Mouse (Mus musculus) ZHBTc4 (cell line): ENCODE measurements around the gene Proz.
"Not testable (repeated sequence)": the region's sequence is repeated elsewhere in the genome, so short reads cannot be mapped to it uniquely, and the experiment has no call there.

ENCODE experiments used
- DNase-seq: peaks from one replicate; pipeline ENCODE4 v3.0.0-alpha.2; 2011; ENCODE audit warnings: low read depth, low spot score

The Proz gene

DNA sequence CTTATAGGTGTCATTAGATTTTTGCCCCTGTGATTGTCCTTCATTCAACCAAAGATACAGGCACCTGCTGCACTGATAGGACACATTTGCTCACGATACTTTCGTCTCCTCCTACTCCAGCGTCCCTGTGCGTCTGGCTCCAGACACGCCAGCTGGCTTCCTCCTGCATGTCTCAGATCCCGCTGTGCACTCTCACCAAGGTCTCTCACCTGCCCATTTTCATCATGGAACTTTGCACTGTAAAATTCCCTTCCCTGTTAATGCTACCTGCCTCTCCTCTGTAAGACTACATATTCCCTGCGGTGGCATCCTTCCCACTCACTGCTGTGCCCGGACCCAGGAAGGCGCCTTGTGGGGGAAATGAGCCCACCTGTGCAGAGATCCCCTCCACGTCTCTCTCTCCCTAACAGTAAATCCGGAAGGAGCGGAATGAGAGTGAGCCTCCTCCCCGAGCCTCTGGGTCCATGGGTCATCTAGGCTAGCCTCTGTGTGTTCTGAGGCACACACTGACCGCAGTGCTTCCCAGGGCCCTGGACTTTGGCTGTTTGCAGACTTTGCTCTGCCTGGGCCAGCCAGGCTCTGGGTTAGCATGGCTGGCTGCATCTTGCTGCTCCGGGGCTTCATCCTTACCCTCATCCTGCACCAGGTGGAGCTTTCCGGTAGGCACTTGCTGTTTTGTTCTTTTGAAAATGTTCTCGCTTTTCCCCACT lies at the start of gene Proz:
Gene Proz, plus strand, starts transcription at position 474 of the 710 bp plus-strand sequence.
- DNase-seq: no peak

DNA sequence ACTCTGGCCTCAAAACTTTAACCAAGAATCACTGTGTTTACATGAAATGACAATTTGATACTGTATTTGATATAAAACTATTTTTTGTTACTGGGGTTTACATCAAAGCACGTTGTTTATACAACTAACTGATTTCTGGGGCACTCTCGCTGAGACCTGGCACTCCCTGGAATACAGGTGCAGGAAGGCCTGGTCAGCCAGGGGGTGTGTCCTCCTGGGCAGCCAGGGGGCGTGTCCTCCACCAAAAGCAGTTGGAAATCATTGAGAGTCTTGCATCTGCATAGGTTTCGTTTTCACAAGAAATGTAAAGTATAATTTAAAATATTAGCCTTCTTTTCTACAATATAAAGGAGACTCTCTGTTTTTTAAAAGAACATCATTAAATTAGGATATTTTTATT lies 41.2 kb upstream of the Proz start:
- DNase-seq: no peak

DNA sequence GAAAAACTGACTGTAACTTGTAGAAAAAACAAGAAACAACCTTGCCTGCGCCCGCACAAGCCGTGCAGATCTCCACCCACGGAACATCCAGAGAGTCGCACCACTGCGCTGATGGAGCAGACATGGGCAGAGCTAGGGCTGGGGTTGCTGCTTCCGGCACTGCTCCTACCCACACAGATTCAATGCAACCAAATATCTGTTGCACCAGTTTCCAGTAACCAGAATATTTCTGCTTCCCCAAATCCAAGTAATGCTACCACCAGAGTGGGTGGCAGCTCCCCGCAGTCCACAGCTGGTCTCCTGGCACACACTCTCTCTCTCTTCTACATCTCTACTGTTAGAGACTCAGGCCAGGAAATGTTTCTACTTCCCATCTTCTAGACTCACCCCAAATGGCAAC lies 38.9 kb upstream of the Proz start:
- no peak for DNase-seq

DNA sequence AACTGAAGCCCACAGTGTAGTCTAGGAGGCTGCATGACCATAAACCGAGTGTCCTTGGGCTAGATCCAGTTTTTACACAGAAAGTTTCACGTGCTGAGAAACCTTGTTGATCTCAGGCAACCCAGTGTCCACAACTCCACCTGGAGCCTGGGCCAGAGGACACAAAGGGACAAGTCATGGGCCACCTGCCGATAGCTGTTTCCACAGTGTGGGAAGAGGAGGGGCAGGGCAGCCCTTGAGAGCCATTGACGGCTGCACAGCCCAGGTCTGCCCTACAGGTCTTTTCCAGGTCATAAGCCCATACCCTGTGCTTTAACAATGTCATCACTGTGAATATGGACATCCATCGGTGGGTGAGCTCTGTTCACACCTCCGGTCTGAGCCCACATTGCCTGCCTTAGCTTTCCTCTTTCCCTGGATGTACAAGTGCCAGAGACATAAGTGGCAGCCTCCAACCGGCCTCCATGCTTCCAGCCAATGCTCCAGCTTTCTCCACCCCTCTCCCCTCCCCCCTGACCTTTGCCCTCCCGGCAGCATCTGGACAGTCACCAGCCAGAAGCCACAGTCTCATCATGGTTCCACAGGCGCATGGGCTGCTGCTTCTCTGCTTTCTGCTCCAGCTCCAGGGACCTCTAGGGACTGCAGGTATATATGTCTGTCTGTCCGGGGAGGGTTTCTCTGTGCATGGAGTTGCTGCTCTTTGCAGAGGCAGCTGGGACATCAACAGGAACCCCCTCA lies 35.1 kb upstream of the Proz start, which contains the start of gene F7:
Gene F7, plus strand, starts transcription at position 548 of the 738 bp plus-strand sequence.
- DNase-seq: no peak

DNA sequence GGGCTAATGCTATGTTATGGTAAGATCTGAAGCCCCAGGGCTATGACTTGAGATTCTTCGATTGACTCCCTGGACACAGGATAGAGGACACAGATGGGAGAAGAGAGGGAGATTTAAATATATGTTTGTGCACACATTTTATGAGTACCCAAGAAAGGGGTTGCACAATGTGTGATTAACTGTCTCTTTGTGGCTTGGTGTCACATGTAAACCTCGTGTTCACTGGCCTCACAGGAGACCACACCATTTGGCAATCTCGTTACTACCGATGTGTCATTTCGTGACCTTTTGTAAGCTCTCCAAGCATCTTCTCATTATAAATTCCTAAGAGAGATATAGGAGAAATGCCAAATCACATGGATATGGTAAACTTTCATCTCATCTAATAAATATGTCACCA lies 33.1 kb upstream of the Proz start:
- no peak for DNase-seq

DNA sequence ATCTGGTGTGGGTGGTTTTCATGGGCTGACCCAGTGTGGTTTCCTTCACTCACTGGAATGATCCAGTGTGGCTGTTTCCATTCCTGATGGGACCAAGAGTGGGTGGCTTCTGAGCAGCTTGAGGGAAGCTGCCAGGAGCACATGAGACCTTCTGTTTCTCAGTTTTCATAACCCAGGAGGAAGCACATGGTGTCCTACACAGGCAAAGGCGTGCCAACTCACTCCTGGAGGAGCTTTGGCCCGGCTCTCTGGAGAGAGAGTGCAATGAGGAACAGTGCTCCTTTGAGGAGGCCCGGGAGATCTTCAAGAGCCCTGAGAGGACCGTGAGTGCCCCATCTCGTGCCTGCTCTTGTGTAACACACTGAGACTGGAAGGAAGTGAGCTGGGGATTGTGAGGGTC lies 32.2 kb upstream of the Proz start:
- no peak for DNase-seq

DNA sequence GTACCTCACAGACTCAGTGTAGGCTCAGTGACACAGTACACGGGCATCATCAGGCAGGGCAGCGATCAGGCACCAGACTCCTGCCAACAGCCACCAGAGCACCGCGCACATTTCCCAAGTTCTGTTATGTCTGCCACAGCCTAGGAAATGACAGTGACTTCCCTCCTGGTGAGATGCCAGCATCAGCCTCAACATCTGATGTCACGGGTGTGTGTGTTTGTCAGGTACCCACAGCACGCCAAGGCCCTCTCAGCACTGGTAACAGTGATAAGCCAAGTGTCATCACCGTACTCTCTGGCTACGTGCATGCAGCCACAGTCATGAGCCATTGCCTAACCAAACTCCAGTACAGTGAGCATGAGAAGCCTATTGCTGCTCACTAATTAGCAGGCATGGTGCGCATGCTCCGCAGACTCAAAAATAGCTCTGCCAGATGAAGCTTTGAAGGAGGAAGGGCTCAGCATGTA lies 24.3 kb upstream of the Proz start:
- DNase-seq: no peak

DNA sequence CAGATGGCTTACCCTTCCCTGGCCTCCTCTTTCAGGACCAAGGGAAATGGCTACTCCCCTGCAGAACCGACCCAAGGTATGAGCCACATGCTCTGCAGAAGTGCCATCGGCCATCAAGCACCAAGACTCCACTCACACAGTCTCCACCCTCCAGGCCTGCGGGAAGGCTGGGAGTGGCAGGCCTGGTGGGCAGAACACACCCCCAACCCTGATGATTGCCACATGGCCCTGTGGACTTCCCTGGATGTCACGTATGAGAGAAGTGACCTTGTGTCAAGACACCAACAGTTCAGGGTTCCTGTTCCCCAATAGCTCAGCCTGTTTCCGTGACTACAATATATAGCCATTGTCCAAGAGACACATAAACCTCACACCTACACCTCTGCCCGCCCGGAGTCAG lies 23.7 kb upstream of the Proz start, which contains the start of gene F10:
Gene F10, plus strand, starts transcription at position 294 of the 400 bp plus-strand sequence.
- DNase-seq: no peak

DNA sequence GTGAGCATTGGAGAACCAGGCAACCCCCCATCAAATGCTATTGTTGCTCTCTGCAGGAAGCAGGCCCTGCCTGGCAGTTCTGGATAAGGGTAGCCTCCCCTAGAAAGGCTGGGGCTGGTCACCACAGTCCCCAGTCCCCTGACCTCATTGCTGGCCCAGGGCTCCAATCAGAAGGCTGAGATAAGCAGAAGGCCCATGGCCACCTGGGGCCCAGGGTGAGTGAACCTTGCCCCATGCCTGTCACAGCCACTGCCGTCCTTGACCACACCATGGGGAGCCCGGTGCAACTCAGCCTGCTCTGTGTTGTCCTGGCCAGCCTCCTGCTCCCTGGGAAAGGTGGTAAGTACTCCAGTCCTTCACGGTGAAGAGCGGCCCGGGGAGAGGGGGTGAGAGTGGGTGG lies 23.1 kb upstream of the Proz start:
- no peak for DNase-seq

DNA sequence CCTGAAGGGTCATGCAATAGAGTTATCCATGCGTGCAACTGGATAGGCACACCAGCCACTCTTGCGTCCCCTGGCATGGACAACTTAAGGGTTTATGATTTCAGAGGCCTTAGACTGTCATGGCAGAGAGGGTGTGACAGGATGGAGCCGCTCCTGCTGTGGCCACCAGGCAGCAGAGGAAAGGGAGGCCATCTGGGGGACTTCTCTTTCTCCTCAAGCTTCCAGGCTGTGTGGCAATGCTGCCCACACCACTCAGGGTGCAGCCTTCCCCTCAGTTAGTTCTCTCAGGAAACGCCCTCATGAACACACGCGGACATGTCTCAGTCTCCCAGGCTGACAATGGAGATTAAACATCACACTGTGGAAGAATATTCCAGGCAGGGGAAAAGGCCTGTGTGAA lies 21.7 kb upstream of the Proz start:
- no peak for DNase-seq

DNA sequence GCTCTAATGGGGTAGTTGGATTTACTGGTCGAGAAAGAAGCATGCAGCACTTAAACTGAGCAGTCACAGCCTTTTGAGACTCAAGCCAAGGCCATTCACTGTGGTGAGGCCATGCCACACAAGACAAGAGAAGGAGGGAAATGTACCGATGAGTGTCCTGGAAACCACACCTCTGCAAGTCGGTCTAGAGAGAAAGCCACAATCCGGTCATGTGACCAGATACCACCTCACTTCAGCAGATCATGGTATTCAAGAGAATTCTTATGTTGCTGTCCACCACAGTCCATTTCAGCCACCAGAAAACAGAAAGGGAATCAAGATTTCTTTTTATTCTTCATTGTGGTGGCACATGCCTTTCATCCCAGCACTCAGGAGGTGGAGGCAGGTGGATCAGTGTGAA lies 19.3 kb upstream of the Proz start:
- no peak for DNase-seq

DNA sequence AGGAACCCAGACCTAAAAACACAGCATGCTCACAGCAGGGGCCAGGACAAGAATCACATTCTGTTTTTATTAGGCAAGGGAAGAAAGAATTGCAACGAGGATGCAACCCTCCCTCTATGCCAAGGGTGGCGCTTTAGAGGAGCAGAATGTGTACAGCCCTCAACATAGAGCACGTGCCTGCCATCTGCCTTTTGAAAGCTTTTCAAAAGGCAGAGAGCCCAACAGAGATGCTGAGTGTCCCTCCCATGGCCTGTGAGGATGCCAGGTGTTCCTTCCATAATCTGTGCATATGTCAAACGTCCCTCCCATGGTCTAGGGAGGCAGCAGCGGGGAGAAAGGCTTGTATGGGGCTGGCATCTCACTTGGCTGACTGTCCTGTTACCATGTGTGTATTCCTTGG lies 13.1 kb upstream of the Proz start:
- DNase-seq: no peak

DNA sequence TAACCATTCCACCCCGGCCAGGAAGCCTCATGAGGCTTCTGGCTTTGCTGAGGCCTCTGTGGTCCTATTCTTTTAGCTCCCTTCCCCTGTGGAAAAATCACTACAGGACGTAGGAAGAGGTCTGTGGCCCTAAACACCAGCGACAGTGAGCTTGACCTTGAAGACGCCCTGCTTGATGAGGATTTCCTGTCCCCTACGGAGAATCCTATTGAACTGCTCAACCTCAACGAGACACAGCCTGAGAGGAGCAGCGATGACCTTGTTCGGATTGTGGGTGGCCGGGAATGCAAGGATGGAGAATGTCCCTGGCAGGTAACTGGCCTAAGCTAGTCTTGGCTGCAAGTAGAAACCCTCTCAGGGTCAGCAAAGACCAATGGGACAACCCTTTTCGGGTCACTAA lies 10.2 kb upstream of the Proz start:
- DNase-seq: peak; percentile 70

DNA sequence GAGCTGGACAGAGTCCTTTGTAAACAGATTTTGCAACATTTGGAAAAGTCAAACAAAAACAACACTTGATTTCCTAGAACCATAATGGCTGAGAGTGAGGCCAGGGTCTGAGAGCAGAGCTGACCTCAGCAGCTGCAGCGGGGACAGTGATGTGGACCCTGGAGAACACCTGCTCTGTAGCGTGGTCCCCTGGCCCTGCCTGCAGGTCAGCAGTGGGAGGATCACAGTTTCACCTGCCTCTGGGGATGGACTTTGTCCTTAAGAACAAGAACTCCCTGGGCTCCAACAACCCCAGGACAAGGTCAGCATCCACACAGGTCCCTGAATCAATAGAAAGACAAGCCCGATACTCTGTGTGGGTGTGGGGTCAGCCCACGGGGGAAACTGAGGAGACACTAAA lies 3.4 kb upstream of the Proz start:
- DNase-seq: no peak

DNA sequence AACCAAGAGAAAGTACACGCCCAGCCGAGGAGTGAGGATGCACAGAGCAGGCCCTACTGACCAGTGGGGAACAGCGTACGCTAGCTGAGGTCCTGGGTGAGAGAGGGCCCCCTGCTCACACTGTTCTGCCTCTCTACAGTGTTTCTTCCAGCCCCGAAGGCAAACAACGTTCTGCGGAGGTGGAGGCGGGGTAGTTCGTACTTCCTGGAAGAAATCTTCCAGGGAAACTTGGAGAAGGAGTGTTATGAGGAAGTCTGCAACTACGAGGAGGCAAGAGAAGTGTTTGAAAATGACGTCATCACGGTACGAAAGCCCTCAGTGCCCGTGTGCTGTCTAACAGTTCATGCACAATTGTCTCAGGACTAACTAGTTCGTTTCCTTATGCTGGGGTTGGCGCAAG lies 2.4 kb downstream of the Proz start:
- no peak for DNase-seq

DNA sequence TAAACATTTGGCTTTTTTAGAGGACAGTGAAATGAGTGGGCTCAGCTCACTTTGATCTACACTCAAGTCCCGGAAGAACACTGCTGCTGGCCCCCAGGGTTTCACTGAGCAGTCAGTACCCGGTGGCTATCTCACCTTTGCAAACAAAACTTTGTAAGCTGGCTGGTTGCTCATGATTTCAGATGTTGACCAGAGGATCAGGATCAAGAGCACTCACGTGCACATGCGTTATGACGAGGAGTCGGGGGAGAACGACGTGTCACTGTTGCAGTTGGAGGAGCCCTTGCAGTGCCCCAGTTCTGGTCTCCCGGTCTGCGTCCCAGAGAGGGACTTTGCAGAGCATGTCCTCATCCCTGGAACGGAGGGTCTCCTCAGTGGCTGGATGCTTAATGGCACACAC lies 12.5 kb downstream of the Proz start:
- no peak for DNase-seq

DNA sequence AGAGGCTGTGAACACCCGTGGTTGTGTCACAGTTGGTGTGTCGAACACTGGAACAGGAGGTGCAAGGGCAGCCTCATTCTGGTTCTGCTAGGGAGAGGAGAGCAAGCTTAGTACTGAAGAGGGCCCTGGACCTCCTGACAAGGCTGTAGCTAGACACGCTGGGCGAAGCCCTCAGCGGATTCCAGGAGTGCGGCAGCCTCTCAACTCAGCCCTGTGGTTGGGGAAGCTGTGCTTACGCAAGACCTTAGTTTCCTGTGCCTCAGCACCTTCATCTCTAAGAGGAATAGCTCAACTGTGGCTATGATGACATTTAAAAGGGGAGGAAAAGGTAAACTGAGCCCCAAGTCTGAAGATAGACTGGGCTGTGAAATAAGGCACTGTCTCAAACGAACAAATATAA lies 14.3 kb downstream of the Proz start:
- DNase-seq: no peak

DNA sequence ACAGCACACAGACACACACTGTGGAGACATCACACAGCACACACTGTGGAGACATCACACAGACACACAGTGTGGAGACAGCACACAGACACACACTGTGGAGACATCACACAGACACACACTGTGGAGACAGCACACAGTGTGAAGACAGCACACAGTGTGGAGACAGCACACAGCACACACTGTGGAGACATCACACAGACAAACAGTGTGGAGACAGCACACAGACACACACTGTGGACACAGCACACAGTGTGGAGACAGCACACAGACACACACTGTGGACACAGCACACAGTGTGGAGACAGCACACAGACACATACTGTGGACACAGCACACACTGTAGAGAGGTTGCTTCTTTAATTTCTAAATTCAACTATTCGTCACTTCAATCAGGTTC lies 14.9 kb downstream of the Proz start:
- not testable (repeated sequence) for DNase-seq

DNA sequence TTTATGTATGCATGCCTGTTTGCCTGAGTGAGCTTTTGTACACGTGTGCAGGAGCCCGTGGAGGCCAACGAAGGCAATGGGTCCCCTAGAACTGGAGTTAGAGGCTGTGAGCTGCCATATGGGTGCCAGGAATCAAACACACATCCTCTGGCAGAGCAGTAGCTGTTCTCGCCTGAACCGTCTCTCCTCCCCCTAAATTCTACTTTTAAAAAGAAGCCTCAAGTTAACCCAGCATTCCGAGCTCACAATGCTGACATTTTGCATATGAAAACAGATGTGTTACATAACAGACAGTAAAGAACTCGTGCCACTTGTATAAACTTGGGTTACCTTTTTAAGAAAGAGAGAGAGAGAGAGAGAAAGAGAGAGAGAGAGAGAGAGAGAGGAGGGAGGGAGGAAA lies 16.8 kb downstream of the Proz start:
- DNase-seq: no peak

DNA sequence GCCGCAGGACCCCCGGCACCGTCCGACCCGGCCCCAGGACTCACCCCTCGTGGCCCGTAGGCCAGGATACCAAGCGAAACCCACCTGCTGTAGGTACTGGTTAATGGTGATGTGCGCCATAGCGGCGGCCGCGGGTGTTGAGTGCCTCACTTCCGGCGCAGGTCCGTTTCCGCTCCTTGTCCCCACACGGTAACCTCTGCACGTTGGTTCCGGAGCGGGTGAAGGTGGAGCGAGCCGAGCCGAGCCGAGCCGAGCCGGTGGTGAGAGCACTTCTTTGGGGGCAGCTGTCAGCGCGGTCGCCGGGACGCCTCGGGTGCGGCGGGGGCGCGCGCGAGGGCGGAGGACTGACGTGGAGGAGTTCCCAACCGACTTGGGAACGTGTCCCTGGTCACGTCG lies 44.0 kb downstream of the Proz start:
- DNase-seq: peak; percentile 95

DNA sequence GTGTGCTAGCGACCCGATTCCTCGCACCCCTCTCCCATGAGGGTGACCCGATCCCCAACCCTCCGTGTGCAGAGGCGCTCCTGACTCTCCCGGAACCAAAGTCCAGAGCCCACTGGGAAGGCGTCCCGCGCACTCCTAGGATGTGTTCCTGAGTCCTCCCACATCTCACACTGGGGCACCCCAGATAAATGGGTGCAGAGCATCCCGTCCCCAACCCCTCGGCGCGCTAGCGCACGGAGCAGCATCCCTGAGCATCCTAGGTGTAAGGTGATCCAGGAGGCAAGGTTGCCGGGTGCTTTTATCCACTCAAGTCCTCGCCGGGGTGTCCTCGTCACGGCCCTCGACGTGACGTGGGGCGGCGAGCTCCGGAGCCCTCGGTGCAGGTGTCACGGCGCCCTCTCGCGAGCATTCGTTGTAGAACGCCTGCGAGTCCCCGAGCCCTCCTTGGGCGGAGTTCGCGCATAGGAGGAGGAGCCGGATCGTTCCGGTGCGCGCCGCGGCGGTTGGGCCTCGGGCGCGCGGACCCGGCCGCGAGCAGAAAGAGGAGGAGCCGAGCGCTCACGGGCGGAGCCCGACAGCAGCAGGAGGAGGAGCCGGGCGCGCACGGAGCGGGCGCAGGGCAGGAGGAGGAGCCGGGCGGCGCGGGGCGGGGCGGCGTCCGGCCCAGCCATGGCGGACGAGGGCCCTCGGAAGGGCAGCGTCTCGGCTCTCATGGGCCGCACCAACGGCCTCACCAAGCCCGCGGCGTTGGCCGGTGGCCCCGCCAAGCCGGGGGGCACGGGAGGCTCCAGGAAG lies 44.6 kb downstream of the Proz start, which contains the start of the genes Pcid2 and Cul4a:
Gene Pcid2, minus strand, starts transcription at position 373 of the 795 bp plus-strand sequence.
Gene Cul4a, plus strand, starts transcription at position 535 of the 795 bp plus-strand sequence.
- peak; percentile 99 for DNase-seq

DNA sequence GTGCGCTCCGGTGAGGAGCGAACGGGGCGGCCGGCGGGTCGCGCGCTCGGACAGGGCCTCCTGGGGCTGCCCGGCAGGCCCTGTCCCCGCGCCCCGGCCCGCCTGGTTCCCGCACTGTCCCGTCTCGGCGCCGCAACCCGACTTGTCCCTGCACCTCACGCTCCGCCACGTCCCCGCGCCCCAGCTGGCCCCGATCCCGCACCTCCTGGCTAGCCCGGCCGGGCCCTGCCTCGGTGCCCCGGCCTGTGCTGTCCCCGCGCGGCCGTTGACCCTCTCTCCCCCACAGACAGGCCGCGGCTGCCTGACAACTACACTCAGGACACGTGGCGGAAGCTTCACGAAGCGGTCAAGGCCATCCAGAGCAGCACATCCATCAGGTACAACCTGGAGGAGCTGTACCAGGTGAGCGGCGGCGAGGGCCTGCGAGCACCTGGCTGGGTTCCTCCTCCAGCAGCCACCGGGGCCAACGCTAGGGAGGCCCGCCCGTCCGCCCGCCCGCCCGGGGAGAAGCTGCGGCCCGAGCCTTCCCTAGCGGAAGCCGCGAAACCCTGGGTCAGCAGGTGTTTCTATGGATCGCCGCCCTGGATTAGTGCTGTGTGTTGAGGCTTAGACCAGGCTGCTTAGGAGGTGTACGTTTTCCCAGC lies 45.3 kb downstream of the Proz start:
- peak; percentile 51 for DNase-seq
